Mouse (Mus musculus) megakaryocyte, embryonic 14.5 days (primary cell): ENCODE measurements around the gene Tmem131l.

ENCODE experiments used
- FLI1 ChIP-seq: IDR thresholded peaks from 2 replicates; pipeline ENCODE4 v1.6.1; 2012; ENCODE audit warnings: low read length, inconsistent platforms, mixed read lengths
- GATA1 ChIP-seq: IDR thresholded peaks from 3 replicates; pipeline ENCODE4 v1.6.1; 2012; ENCODE audit warnings: mixed read lengths, low read length, inconsistent platforms, borderline replicate concordance

DNA sequence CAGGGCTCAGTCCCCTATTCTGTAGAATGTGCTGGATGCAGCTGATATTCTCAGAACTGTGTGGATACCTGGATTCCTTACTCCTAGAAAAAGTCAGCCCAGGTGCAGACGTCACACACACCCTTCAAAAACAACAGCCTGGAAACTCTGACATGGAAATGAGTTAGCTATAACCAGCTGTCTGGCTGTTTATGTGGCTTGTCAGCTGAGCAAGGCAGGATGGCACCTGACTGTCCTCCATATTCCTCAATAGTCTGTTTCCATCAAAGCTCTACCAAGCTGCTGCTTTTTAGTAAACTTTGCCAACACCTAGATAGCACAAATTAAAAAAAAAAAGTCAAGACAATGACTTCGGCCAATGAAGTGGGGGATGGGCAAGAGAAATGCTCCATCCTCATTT lies 66.6 kb downstream of the Tmem131l start:
- TF ChIP-seq GATA1 (no peak), FLI1 (no peak)
